Mouse (Mus musculus): ENCODE results near the gene Mpv17l2.

DNA sequence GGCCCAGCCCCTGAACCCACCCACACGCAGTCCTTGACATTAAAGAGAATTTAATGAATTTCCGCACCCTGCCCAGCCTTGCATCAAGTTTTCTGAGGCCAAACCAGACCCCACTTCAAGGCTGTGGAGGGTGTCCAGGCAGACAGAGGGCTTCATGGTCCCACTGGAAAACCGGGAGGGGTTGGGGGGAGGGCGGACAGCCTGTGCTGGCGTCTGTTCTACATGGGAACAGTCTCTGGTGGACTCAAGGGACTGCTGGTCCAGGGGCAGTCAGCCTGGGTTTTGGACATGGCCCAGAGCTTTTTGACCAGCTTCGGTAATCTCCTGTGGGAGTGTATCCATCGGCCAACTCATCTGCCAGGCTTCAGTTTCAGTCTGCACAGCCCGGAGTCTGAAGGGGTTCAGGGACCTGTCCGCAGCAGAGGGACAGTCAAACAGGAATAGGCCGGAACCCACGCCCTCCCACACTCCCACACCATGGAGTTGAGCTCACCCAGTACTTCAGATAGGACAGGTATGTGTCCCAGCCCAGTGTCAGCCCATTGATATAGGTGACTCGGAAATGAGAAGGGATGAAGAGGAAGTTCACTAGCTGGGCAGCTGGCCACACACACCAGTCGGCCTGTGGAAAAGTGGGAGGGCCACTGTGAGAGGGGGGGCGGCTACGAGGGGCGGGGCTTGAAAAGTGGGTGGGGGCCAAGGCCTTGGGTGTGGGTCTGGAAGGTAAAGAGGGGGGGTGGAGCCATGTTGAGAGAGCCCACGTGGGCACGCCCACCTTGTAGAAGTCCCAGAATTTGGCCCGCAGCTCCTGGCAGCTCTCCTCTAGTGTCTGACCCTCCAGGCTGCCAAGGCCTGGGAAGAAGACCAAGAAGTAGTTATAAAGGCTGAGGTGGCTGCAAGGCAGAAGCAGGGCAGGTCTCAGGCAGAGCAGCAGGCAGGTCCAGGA, 1.9 kb downstream of the Mpv17l2 start:
- TF ChIP-seq EP300 (IDR thresholded peaks at IDR 0.05; ENCODE audit: insufficient read depth, low read depth, low read length) (no peak), CTCF (IDR thresholded peaks at IDR 0.05; ENCODE audit: low read depth, low read length) (no peak), POLR2A (IDR thresholded peaks at IDR 0.05; ENCODE audit: insufficient read depth, low read length) (no peak)

Data from ES-Bruce4 (cell line).